Mouse (Mus musculus): ENCODE measurements at regions not wholly inside any gene's neighbourhood (a gene's known extent, or its start where the extent isn't known, plus 50 kb on each side); places are given as distances from the start of the nearest gene placed in this dataset.
"Not testable (repeated sequence)": the region's sequence is repeated elsewhere in the genome, so short reads cannot be mapped to it uniquely, and the experiment has no call there.

GRCm38 (mm10) chr4:22131751-22132736, 200.9 kb downstream of the Faxc start:
- DNase-seq (ENCODE audit: low spot score in 2 of 2), result peak; percentile 22 to 34

GRCm38 (mm10) chr4:22133547-22134495, 202.7 kb downstream of the Faxc start:
- DNase-seq (ENCODE audit: low spot score in 2 of 2), result no peak

GRCm38 (mm10) chr4:22140122-22140521, 209.0 kb downstream of the Faxc start:
- DNase-seq (ENCODE audit: low spot score in 2 of 2), result no peak

- DNase-seq (ENCODE audit: low spot score in 2 of 2), result no peak
These were observed 212.4 kb downstream of the Faxc start for GRCm38 (mm10) chr4:22143546-22143945.

- DNase-seq (ENCODE audit: low spot score in 2 of 2), result not testable (repeated sequence)
These were observed 212.5 kb upstream of the Fbxl4 start for GRCm38 (mm10) chr4:22144834-22145233.

GRCm38 (mm10) chr4:22146648-22147409, 210.5 kb upstream of the Fbxl4 start:
- no peak for DNase-seq (ENCODE audit: low spot score in 2 of 2)

- no peak for DNase-seq (ENCODE audit: low spot score in 2 of 2)
These were observed 205.3 kb upstream of the Fbxl4 start for GRCm38 (mm10) chr4:22151899-22152493.

GRCm38 (mm10) chr4:22152971-22153544, 204.3 kb upstream of the Fbxl4 start:
- DNase-seq (ENCODE audit: low spot score in 2 of 2), result no peak

- no peak for DNase-seq (ENCODE audit: low spot score in 2 of 2)
These were observed 203.7 kb upstream of the Fbxl4 start for GRCm38 (mm10) chr4:22153620-22154019.

GRCm38 (mm10) chr4:22186422-22186821, 170.9 kb upstream of the Fbxl4 start:
- DNase-seq (ENCODE audit: low spot score in 2 of 2), result no peak

- peak; percentile 3 to 24 for DNase-seq (ENCODE audit: low spot score in 2 of 2)
These were observed 169.0 kb upstream of the Fbxl4 start for GRCm38 (mm10) chr4:22188141-22189006.

- DNase-seq (ENCODE audit: low spot score in 2 of 2), result no peak
These were observed 160.8 kb upstream of the Fbxl4 start for GRCm38 (mm10) chr4:22196501-22196900.

- DNase-seq (ENCODE audit: low spot score in 2 of 2), result no peak
These were observed 148.8 kb upstream of the Fbxl4 start for GRCm38 (mm10) chr4:22208531-22208930.

GRCm38 (mm10) chr4:22237640-22238039, 119.7 kb upstream of the Fbxl4 start:
- DNase-seq (ENCODE audit: low spot score in 2 of 2), result no peak

- not testable (repeated sequence) for DNase-seq (ENCODE audit: low spot score in 2 of 2)
These were observed 107.1 kb upstream of the Fbxl4 start for GRCm38 (mm10) chr4:22250276-22250675.

- no peak for DNase-seq (ENCODE audit: low spot score in 2 of 2)
These were observed 93.4 kb upstream of the Fbxl4 start for GRCm38 (mm10) chr4:22263903-22264302.

GRCm38 (mm10) chr4:22269064-22269463, 88.3 kb upstream of the Fbxl4 start:
- DNase-seq (ENCODE audit: low spot score in 2 of 2), result no peak

- peak; percentile 8 to 10 for DNase-seq (ENCODE audit: low spot score in 2 of 2)
These were observed 83.2 kb upstream of the Fbxl4 start for GRCm38 (mm10) chr4:22274178-22274577.

- no peak for DNase-seq (ENCODE audit: low spot score in 2 of 2)
These were observed 74.6 kb upstream of the Fbxl4 start for GRCm38 (mm10) chr4:22282536-22283323.

Measured in right cerebral cortex, postnatal 36 days (tissue).